Mouse (Mus musculus) left cerebral cortex, adult 11 months (tissue): ENCODE results near the gene Setd1b.

ENCODE experiments used
- DNase-seq: peaks from one replicate; pipeline ENCODE4 v3.0.0; 2022; ENCODE audit warnings: low spot score

Setd1b gene

DNA sequence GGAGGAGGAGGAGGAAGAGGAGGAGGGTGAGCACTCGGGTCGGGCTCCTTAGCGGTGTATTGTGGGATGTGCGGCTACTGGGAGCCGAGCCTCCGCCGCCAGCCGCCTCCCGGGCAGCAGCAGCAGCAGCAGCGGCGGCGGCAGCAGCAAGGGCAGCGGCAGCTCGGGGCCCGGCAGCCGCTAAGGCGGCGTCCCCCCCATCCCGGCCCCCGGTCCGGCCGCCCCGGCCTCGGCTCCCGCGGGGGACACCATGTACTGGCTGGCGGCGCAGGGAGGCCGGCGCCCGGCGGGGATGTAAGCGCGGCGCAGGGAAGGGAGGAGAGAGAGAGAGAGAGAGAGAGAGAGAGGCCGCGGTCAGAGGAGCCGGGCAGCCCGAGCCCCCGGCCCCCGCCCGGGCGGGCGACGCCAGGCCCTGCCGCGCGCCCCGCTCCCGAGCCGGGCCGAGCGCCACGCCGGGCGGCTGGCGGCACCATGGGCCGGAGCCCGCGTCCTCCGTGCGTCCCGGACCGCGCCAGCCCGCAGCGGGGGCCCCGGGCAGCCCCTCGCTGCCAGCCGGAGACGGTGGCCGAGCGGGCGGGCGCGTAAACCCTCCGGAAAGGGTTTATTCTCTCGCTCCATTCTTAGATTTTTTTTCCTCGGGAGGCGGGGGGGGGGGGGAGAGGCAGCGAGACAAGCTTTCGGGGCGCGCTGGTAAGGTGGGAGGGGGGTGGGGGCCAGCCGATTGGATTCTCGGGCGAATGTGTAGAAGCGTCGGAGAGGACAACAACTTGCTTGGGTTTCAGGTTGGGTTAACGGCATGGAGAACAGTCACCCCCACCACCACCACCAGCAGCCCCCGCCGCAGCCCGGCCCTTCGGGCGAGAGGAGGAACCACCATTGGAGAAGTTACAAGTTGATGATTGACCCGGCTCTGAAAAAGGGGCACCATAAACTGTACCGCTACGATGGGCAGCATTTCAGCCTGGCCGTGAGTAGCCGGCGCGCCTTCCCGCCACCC, at the start of gene Setd1b:
Gene Setd1b (plus strand): TSS at position 33 of the 997 bp plus-strand sequence.
- no peak for DNase-seq

GRCm38 (mm10) chr5:123093077-123093633, 48.8 kb upstream of the Setd1b start:
- DNase-seq = no peak

DNA sequence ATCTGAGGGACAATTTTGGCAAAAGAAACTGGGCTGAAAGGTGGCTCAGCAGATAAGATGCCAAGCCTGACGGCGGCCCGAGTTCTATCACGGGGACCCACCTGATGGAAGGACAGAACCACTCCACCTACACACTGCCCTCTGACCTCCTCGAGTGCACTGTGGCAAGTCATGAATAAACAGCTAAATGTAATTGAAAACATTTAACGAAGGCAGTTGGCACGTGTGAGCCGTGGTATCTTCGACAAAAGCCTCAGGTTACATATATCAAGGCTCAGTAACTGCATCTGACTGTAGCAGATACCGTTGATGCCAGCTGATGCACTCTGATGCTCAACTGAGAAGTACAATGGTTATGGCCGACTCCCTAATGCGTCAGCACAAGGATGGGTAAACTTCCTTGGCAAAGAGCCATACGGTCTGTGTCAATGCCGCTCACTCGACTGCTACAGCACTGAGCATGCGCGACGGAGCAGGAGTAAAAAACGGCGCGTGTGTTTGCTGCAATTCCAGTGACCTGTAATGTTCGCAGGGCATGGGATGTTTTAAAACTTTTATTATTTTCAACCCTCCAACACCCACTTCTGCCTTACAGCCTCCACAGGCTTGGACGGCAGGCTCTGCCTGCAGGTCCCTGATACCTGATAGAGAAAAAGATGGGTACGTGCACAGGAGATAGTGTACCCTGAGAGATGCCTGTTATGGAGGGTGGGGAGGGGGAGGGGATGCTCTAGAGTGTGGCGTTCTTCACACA, 47.6 kb upstream of the Setd1b start:
- no peak for DNase-seq

DNA sequence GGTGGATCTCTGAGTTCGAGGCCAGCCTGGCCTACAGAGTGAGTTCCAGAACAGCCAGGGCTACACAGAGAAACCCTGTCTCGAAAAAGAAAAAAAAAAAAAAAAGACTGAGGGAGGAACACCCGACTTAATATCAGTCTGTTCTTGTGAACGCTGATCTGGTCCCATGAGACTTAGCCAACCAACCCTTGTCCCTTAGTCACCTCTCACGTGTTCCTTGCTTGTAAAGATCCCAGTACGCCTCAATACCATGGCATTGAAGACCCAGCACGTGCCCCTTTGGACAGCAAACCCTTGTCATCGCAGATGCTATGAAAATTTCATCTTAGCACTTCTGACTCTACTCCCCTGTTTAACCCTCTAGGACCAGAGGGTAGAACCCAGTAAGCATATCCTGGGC, 45.7 kb upstream of the Setd1b start:
- DNase-seq = no peak

- DNase-seq = no peak
These were observed 43.5 kb upstream of the Setd1b start for GRCm38 (mm10) chr5:123098487-123098886.

GRCm38 (mm10) chr5:123102376-123102775, 39.6 kb upstream of the Setd1b start:
- DNase-seq = no peak

- no peak for DNase-seq
These were observed 38.4 kb upstream of the Setd1b start for GRCm38 (mm10) chr5:123103556-123103955.

- no peak for DNase-seq
These were observed 37.2 kb upstream of the Setd1b start for GRCm38 (mm10) chr5:123104769-123105168.

GRCm38 (mm10) chr5:123109452-123110203, 32.4 kb upstream of the Setd1b start:
- no peak for DNase-seq

- DNase-seq = no peak
These were observed 31.7 kb upstream of the Setd1b start for GRCm38 (mm10) chr5:123110296-123110721.

DNA sequence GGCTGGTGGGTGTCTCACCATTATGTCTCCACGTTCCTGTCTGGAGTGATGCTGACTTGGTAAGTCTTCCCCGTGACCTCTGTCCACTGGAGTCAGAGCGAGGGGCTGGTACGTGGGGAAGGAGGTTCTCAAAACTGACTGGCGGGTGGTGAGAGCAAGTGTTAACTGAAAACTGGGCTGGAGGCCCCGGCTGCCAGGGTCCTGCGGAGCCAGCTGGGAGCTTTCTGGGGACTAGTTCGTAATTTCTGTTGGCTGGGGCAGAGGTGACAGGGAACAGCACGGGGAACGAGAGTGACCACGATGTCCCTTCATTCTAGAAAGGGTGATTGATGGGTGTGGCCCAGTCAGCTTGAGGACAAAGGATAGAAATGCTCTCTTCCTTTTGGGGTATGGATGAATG, 27.9 kb upstream of the Setd1b start:
- no peak for DNase-seq

GRCm38 (mm10) chr5:123114924-123115323, 27.1 kb upstream of the Setd1b start:
- DNase-seq = no peak

DNA sequence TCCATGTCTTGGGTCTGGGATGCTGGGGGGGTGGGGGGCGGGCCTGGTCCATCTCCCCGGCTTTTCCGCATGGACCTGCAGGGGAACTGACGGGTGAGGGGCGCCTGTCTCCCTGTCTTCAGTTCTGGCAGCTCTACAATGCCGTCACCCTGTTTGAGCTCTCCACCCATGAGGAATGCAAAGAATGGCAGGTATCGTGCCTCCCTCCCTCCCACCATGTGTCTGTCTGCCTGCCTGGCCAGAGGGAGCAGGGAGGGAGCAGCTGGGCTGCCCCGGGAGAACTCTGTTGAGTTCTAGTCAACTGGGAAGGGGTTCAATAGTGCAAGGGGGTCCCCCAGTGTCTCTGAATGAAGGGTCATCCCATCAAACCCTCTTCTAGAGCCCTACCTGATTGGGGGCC, 25.9 kb upstream of the Setd1b start:
- no peak for DNase-seq

DNA sequence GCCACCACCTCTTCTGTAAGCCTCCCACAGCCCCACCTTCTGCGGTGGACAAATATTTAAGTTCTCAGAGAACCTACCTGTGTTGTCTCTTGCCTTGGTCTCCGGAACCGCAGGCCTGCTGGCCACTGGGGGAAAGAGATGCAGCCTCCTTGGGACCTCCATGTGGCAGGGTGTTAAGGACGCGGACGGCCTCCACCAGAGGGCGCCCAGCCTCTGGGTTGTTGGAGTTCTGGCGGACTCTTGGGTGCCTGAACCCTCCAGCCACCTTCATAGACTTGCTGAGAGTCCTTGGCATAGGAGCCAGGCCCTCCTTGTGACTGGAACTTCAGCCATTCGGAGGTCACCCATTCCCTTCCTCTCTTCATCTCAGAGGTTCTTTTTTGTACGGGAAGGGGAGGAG, 24.7 kb upstream of the Setd1b start:
- no peak for DNase-seq

GRCm38 (mm10) chr5:123117773-123118172, 24.2 kb upstream of the Setd1b start:
- DNase-seq = no peak

GRCm38 (mm10) chr5:123118826-123119225, 23.2 kb upstream of the Setd1b start:
- no peak for DNase-seq

DNA sequence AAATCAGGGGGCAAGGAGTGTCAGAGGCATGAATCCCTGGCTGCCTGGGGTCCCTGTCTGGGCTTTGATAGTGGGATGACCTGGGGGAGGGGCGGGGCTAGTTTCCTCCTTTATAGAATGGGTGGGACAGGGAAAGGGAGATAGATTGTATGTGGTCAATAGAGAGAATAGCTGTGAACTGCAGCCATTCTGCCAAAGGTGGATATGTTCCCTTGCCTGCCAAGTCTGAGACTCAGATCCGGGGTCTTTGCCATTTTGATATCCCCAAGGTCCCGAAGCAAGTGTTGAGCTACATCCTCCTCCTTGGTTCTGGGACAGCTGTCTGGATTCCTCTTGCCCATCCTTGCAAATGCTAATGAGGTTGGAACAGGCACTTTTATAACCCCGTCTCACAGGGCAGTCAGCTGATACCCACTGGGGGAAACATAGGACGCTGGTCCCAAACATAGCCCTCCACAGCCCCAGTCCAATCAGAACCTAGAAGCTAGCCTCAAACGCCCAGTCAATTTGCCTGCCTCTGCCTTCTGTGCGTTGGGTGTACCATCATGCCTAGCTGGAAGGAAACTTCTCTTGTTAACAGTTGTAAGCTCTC, 21.3 kb upstream of the Setd1b start:
- DNase-seq = no peak

GRCm38 (mm10) chr5:123122181-123122580, 19.8 kb upstream of the Setd1b start:
- no peak for DNase-seq

GRCm38 (mm10) chr5:123125105-123125504, 16.9 kb upstream of the Setd1b start:
- no peak for DNase-seq

DNA sequence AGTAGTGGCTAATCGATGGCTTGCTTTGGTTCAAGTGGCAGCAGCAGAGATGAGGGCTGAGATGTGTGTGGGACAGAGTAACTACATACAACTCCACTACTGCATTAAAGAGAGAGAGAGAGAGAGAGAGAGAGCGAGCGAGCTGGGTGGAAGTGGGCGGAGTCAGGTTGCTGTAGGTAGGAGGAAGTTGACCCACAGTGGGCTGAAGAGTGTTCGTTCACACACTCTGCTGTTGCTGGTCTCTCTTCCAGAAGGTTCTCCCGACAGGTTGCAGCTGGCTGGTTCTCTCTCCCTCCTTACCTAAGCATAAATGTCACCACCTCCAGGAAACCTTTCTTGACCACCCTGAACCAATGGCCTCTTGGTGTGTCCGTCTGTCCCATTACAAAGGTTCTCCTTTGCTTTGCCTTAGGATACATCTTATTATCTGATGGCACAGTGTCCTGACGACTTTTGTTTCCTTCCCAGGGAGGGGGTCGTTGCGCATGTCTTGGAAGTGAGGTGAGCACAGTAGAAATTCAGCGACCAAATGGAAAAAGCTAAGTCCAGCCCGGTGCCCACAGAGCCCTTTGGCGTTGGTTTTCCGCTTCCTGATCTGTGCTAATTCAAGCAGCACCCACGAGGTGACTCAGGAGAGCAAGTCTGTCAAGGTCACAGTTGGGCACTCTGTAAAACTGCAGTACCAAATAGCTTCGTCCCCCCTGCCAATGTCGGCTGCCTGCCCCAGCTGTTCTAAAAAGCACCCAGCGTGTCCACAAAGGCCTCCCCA, 16.2 kb upstream of the Setd1b start:
- DNase-seq = no peak

GRCm38 (mm10) chr5:123127031-123127430, 15.0 kb upstream of the Setd1b start:
- no peak for DNase-seq
